Mouse (Mus musculus): ENCODE data around the gene Gng12.
"Not testable (repeated sequence)": the region's sequence is repeated elsewhere in the genome, so short reads cannot be mapped to it uniquely, and the experiment has no call there.

Gene Gng12

GRCm38 (mm10) chr6:66896119-66896920, at the start of gene Gng12:
Gng12 (plus strand) TSS chr6:66896397.
- in situ Hi-C loops (cut with MboI, MseI): no loop called here

GRCm38 (mm10) chr6:66848936-66849335, 47.3 kb upstream of the Gng12 start:
- in situ Hi-C loops (cut with MboI, MseI): no loop called here

- in situ Hi-C loops (cut with MboI, MseI): no loop called here
These were observed 40.0 kb upstream of the Gng12 start for GRCm38 (mm10) chr6:66856236-66856635.

- in situ Hi-C loops (cut with MboI, MseI): no loop called here
These were observed 37.8 kb upstream of the Gng12 start for GRCm38 (mm10) chr6:66858356-66858755.

- in situ Hi-C loops (cut with MboI, MseI): no loop called here
These were observed 36.8 kb upstream of the Gng12 start for GRCm38 (mm10) chr6:66859391-66859790.

- in situ Hi-C loops (cut with MboI, MseI): no loop called here
These were observed 31.7 kb upstream of the Gng12 start for GRCm38 (mm10) chr6:66864463-66864862.

GRCm38 (mm10) chr6:66866295-66866694, 29.9 kb upstream of the Gng12 start:
- in situ Hi-C loops (cut with MboI, MseI): no loop called here

- in situ Hi-C loops (cut with MboI, MseI): not testable (repeated sequence)
These were observed 19.1 kb upstream of the Gng12 start for GRCm38 (mm10) chr6:66877048-66877447.

- in situ Hi-C loops (cut with MboI, MseI): no loop called here
These were observed 5.6 kb upstream of the Gng12 start for GRCm38 (mm10) chr6:66890349-66891158.

- in situ Hi-C loops (cut with MboI, MseI): no loop called here
These were observed 2.2 kb upstream of the Gng12 start for GRCm38 (mm10) chr6:66893950-66894349.

GRCm38 (mm10) chr6:66894999-66895398, 1.2 kb upstream of the Gng12 start:
- in situ Hi-C loops (cut with MboI, MseI): no loop called here

GRCm38 (mm10) chr6:66896921-66897645, 886 bp downstream of the Gng12 start:
- in situ Hi-C loops (cut with MboI, MseI): no loop called here

GRCm38 (mm10) chr6:66897994-66898393, 1.8 kb downstream of the Gng12 start:
- in situ Hi-C loops (cut with MboI, MseI): no loop called here

- in situ Hi-C loops (cut with MboI, MseI): no loop called here
These were observed 5.7 kb downstream of the Gng12 start for GRCm38 (mm10) chr6:66901926-66902325.

GRCm38 (mm10) chr6:66903206-66903605, 7.0 kb downstream of the Gng12 start:
- in situ Hi-C loops (cut with MboI, MseI): no loop called here

GRCm38 (mm10) chr6:66903720-66904119, 7.5 kb downstream of the Gng12 start:
- in situ Hi-C loops (cut with MboI, MseI): no loop called here

- in situ Hi-C loops (cut with MboI, MseI): loop anchor here (5.0 kb wide), 1 partner anchor 36 kb away; no protein-coding TSS in a partner anchor
These were observed 10.0 kb downstream of the Gng12 start for GRCm38 (mm10) chr6:66906244-66906643.

GRCm38 (mm10) chr6:66908327-66908973, 12.3 kb downstream of the Gng12 start:
- in situ Hi-C loops (cut with MboI, MseI): loop anchor here (5.0 kb wide), 1 partner anchor 34 kb away; no protein-coding TSS in a partner anchor

- in situ Hi-C loops (cut with MboI, MseI): no loop called here
These were observed 14.6 kb downstream of the Gng12 start for GRCm38 (mm10) chr6:66910493-66911435.

- in situ Hi-C loops (cut with MboI, MseI): no loop called here
These were observed 17.2 kb downstream of the Gng12 start for GRCm38 (mm10) chr6:66913355-66913754.

All from T-helper 2 cell (primary cell).